Mouse (Mus musculus): ENCODE results near the gene Abhd16a. TPM values are rescaled to one million over a fixed set of nuclear protein-coding genes. Genes with fewer than 3 reads are reported as not detected.

The Abhd16a gene
- polyA plus RNA-seq, 1 experiment from 2014 or later = 113 TPM

- H3K4me2 ChIP-seq (ENCODE audit: low read length) = peak within 1 kb of the TSS; percentile 94
- H3K27ac ChIP-seq (ENCODE audit: low read depth, low read length) = peak within 1 kb of the TSS; percentile 89
- H3K9me3 ChIP-seq (ENCODE audit: control insufficient read depth, low read length) = no peaks in the 10 kb centered on the region
- H3K9ac ChIP-seq (ENCODE audit: low read depth, low read length) = peak within 1 kb of the TSS; percentile 86
- peaks cover 14% of the 10 kb centered on the region for H3K4me1 ChIP-seq (ENCODE audit: control insufficient read depth, insufficient read depth, low read depth, low read length)
- H3K27me3 ChIP-seq (replicated peaks; ENCODE audit: control insufficient read depth, insufficient read depth, low read length) = peaks cover 9% of the 10 kb centered on the region
- ATAC-seq = peak; percentile 91
- WGBS = 0% methylated on average over 57 of the region's 57 CpGs
- H3K4me3 ChIP-seq (ENCODE audit: low read length) = peak within 1 kb of the TSS; percentile 82
- peaks cover 16% of the 10 kb centered on the region for H3K36me3 ChIP-seq (ENCODE audit: control insufficient read depth, insufficient read depth, low read length)
Measured at GRCm38 (mm10) chr17:35058911-35059892, 29.9 kb upstream of the Abhd16a start, which contains the start of gene Ddah2. Ddah2 (plus strand) TSS chr17:35059035.

DNA sequence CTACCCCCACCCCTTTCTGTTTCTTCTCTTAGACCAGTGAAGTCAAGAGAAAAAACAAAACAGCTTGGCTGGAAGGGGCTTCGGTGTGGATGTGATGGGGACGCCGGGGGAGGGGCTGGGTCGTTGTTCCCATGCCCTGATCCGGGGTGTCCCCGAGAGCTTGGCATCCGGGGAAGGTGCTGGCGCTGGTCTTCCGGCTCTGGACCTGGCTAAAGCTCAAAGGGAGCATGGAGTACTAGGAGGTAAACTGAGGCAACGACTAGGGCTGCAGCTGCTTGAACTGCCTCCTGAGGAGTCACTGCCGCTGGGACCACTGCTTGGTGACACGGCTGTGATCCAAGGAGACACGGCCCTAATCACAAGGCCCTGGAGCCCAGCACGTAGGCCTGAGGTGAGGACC is 29.0 kb upstream of the Abhd16a start:
- H3K9ac ChIP-seq (ENCODE audit: low read depth, low read length) = peak overlapping the region; percentile 86
- H3K27me3 ChIP-seq (replicated peaks; ENCODE audit: control insufficient read depth, insufficient read depth, low read length) = peaks cover 12% of the 10 kb centered on the region
- 25% methylated on average over 14 of the region's 14 CpGs for WGBS
- ATAC-seq = no peak
- H3K4me1 ChIP-seq (ENCODE audit: control insufficient read depth, insufficient read depth, low read depth, low read length) = peaks cover 19% of the 10 kb centered on the region
- no peaks in the 10 kb centered on the region for H3K9me3 ChIP-seq (ENCODE audit: control insufficient read depth, low read length)
- no peak overlapping the region; the same call in 1 of the 2 replicates for H3K27ac ChIP-seq (ENCODE audit: low read depth, low read length)
- H3K36me3 ChIP-seq (ENCODE audit: control insufficient read depth, insufficient read depth, low read length) = peaks cover 14% of the 10 kb centered on the region
- peak overlapping the region; percentile 82 for H3K4me3 ChIP-seq (ENCODE audit: low read length)
- H3K4me2 ChIP-seq (ENCODE audit: low read length) = peak overlapping the region; percentile 94

DNA sequence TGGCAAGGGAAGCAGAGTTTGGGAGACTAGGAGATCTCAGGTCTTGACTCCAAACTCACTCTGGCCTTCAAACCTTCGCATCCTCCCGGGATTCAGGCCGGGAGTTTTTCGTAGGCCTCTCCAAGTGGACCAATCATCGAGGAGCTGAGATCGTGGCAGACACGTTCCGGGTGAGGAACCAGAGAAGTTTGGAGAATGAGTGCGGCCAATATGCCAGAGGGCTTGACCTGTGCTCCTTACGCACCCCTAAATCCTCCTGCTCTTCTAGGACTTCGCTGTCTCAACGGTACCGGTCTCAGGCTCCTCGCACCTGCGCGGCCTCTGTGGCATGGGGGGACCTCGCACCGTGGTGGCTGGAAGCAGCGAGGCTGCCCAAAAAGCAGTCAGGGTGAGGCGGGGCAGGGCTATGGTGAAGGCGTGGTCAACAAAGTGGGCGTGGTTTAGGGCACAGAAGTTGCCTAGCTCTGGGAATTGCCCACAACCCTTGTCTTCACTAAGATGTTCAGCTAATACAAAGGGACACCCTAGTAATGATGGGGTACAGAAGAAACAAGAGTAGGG is 28.2 kb upstream of the Abhd16a start:
- Histone ChIP-seq H3K4me3 (ENCODE audit: low read length) (peak overlapping the region; percentile 82), H3K4me2 (ENCODE audit: low read length) (peak overlapping the region; percentile 94), H3K27ac (ENCODE audit: low read depth, low read length) (no peak overlapping the region), H3K27me3 (replicated peaks; ENCODE audit: control insufficient read depth, insufficient read depth, low read length) (peaks cover 14% of the 10 kb centered on the region), H3K9ac (ENCODE audit: low read depth, low read length) (peak overlapping the region; percentile 86), H3K4me1 (ENCODE audit: control insufficient read depth, insufficient read depth, low read depth, low read length) (peaks cover 24% of the 10 kb centered on the region), H3K9me3 (ENCODE audit: control insufficient read depth, low read length) (no peaks in the 10 kb centered on the region), H3K36me3 (ENCODE audit: control insufficient read depth, insufficient read depth, low read length) (peaks cover 14% of the 10 kb centered on the region)
- WGBS = 60% methylated on average over 22 of the region's 22 CpGs
- ATAC-seq = no peak

GRCm38 (mm10) chr17:35061299-35061698 is 27.8 kb upstream of the Abhd16a start:
- WGBS = 85% methylated on average over 8 of the region's 8 CpGs
- H3K4me1 ChIP-seq (ENCODE audit: control insufficient read depth, insufficient read depth, low read depth, low read length) = peaks cover 24% of the 10 kb centered on the region
- no peak overlapping the region for H3K4me3 ChIP-seq (ENCODE audit: low read length)
- no peak overlapping the region for H3K27ac ChIP-seq (ENCODE audit: low read depth, low read length)
- peaks cover 14% of the 10 kb centered on the region for H3K36me3 ChIP-seq (ENCODE audit: control insufficient read depth, insufficient read depth, low read length)
- H3K27me3 ChIP-seq (replicated peaks; ENCODE audit: control insufficient read depth, insufficient read depth, low read length) = peaks cover 14% of the 10 kb centered on the region
- no peak overlapping the region for H3K9ac ChIP-seq (ENCODE audit: low read depth, low read length)
- ATAC-seq = no peak
- no peaks in the 10 kb centered on the region for H3K9me3 ChIP-seq (ENCODE audit: control insufficient read depth, low read length)
- H3K4me2 ChIP-seq (ENCODE audit: low read length) = no peak overlapping the region

- ATAC-seq = no peak
- Histone ChIP-seq H3K9ac (ENCODE audit: low read depth, low read length) (no peak overlapping the region), H3K36me3 (ENCODE audit: control insufficient read depth, insufficient read depth, low read length) (peaks cover 14% of the 10 kb centered on the region), H3K27me3 (replicated peaks; ENCODE audit: control insufficient read depth, insufficient read depth, low read length) (peaks cover 18% of the 10 kb centered on the region), H3K4me2 (ENCODE audit: low read length) (no peak overlapping the region), H3K4me1 (ENCODE audit: control insufficient read depth, insufficient read depth, low read depth, low read length) (peaks cover 24% of the 10 kb centered on the region), H3K4me3 (ENCODE audit: low read length) (no peak overlapping the region), H3K27ac (ENCODE audit: low read depth, low read length) (no peak overlapping the region), H3K9me3 (ENCODE audit: control insufficient read depth, low read length) (no peaks in the 10 kb centered on the region)
- WGBS = 79% methylated on average over 3 of the region's 3 CpGs
Measured at GRCm38 (mm10) chr17:35063466-35063865, 25.6 kb upstream of the Abhd16a start.

DNA sequence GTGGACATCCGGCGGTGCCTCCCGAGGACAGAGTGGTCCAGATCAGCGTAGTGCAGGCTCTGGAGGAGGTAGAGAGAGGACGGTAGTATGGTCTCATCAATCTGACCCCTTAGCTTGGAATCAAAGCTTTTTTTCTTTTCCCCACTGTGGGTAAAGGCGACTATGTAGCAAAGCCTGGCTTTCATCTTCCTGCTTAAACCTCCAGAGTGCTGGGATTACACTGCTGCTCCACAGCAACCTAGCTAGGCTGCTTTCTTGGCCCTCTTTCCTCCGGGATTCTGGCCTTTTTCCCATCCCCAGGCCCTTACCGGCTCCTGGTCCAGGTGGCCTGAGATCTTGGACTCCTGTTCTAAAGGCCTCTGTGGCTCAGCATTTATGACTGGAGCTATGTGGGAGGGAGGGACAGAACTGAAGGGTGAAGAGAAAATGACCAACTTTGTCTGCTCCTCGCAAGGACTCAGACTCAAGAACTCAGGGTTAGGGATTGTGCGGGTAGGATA is 24.6 kb upstream of the Abhd16a start:
- Histone ChIP-seq H3K4me1 (ENCODE audit: control insufficient read depth, insufficient read depth, low read depth, low read length) (peaks cover 24% of the 10 kb centered on the region), H3K36me3 (ENCODE audit: control insufficient read depth, insufficient read depth, low read length) (peaks cover 14% of the 10 kb centered on the region), H3K4me3 (ENCODE audit: low read length) (no peak overlapping the region; the same call in 1 of the 2 replicates), H3K4me2 (ENCODE audit: low read length) (peak overlapping the region; percentile 55), H3K9ac (ENCODE audit: low read depth, low read length) (no peak overlapping the region), H3K27me3 (replicated peaks; ENCODE audit: control insufficient read depth, insufficient read depth, low read length) (peaks cover 18% of the 10 kb centered on the region), H3K27ac (ENCODE audit: low read depth, low read length) (no peak overlapping the region), H3K9me3 (ENCODE audit: control insufficient read depth, low read length) (no peaks in the 10 kb centered on the region)
- WGBS = 41% methylated on average over 10 of the region's 10 CpGs
- no peak for ATAC-seq

- no peak within 1 kb of the TSS for H3K27ac ChIP-seq (ENCODE audit: low read depth, low read length)
- H3K9me3 ChIP-seq (ENCODE audit: control insufficient read depth, low read length) = no peaks in the 10 kb centered on the region
- ATAC-seq = 0 out of 2 replicates have a peak, but pooled peaks have one; percentile 10
- H3K4me3 ChIP-seq (ENCODE audit: low read length) = peak within 1 kb of the TSS; percentile 25
- H3K27me3 ChIP-seq (replicated peaks; ENCODE audit: control insufficient read depth, insufficient read depth, low read length) = peaks cover 18% of the 10 kb centered on the region
- peak within 1 kb of the TSS; percentile 55 for H3K4me2 ChIP-seq (ENCODE audit: low read length)
- peaks cover 18% of the 10 kb centered on the region for H3K4me1 ChIP-seq (ENCODE audit: control insufficient read depth, insufficient read depth, low read depth, low read length)
- peak within 1 kb of the TSS; percentile 47; the same call in 1 of the 2 replicates for H3K9ac ChIP-seq (ENCODE audit: low read depth, low read length)
- H3K36me3 ChIP-seq (ENCODE audit: control insufficient read depth, insufficient read depth, low read length) = peaks cover 14% of the 10 kb centered on the region
- 2% methylated on average over 48 of the region's 48 CpGs for WGBS
Measured at GRCm38 (mm10) chr17:35064951-35065947, 23.8 kb upstream of the Abhd16a start, which contains the start of gene Ly6g6c. Ly6g6c (plus strand) TSS chr17:35065388.

DNA sequence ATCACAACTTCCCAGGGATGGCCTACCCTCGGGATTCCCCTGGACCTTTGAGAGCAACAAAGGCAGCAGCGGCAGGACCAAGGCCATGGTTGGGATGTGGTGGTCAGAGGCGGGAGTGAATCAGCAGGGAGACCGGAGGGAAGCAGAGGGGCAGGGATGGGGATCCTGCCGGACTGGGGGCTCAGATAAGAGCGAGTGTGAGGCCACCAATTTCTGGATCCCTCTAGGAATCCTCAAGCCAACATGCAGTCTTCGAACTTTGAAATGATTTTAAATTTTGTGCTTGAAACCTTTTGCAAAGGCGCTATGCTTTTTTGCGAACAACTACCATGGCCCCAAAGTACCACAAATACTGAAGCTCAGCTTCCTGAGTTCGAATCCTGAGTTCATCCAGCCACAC is 23.0 kb upstream of the Abhd16a start, which contains the start of gene Mpig6b:
Gene Mpig6b, minus strand, starts transcription at position 101 of the 400 bp plus-strand sequence.
- peak within 1 kb of the TSS; percentile 25 for H3K4me3 ChIP-seq (ENCODE audit: low read length)
- H3K9ac ChIP-seq (ENCODE audit: low read depth, low read length) = peak within 1 kb of the TSS; percentile 47; the same call in 1 of the 2 replicates
- ATAC-seq = no peak
- peaks cover 18% of the 10 kb centered on the region for H3K27me3 ChIP-seq (replicated peaks; ENCODE audit: control insufficient read depth, insufficient read depth, low read length)
- peak within 1 kb of the TSS; percentile 55 for H3K4me2 ChIP-seq (ENCODE audit: low read length)
- peaks cover 10% of the 10 kb centered on the region for H3K4me1 ChIP-seq (ENCODE audit: control insufficient read depth, insufficient read depth, low read depth, low read length)
- H3K36me3 ChIP-seq (ENCODE audit: control insufficient read depth, insufficient read depth, low read length) = peaks cover 11% of the 10 kb centered on the region
- no peak within 1 kb of the TSS for H3K27ac ChIP-seq (ENCODE audit: low read depth, low read length)
- 49% methylated on average over 10 of the region's 10 CpGs for WGBS
- no peaks in the 10 kb centered on the region for H3K9me3 ChIP-seq (ENCODE audit: control insufficient read depth, low read length)

Data from hindbrain, embryonic 16.5 days (tissue).